Mouse (Mus musculus): ENCODE measurements around the gene Gpr137b.
"Not testable (repeated sequence)": the region's sequence is repeated elsewhere in the genome, so short reads cannot be mapped to it uniquely, and the experiment has no call there.

GRCm38 (mm10) chr13:13415120-13416006 is 21.5 kb upstream of the Gpr137b start:
- TF ChIP-seq POU5F1 (IDR thresholded peaks at IDR 0.05; ENCODE audit: borderline replicate concordance, low read length): not testable (repeated sequence)
- TF ChIP-seq CTCF (conservative IDR thresholded peaks at IDR 0.05; ENCODE audit: low read length): peak; percentile 23
